Mouse (Mus musculus): ENCODE measurements around the gene Gkn3. TPM values are rescaled to one million over a fixed set of nuclear protein-coding genes. Genes with fewer than 3 reads are reported as not detected.

Gene Gkn3
- polyA plus RNA-seq, 1 experiment: not detected

DNA sequence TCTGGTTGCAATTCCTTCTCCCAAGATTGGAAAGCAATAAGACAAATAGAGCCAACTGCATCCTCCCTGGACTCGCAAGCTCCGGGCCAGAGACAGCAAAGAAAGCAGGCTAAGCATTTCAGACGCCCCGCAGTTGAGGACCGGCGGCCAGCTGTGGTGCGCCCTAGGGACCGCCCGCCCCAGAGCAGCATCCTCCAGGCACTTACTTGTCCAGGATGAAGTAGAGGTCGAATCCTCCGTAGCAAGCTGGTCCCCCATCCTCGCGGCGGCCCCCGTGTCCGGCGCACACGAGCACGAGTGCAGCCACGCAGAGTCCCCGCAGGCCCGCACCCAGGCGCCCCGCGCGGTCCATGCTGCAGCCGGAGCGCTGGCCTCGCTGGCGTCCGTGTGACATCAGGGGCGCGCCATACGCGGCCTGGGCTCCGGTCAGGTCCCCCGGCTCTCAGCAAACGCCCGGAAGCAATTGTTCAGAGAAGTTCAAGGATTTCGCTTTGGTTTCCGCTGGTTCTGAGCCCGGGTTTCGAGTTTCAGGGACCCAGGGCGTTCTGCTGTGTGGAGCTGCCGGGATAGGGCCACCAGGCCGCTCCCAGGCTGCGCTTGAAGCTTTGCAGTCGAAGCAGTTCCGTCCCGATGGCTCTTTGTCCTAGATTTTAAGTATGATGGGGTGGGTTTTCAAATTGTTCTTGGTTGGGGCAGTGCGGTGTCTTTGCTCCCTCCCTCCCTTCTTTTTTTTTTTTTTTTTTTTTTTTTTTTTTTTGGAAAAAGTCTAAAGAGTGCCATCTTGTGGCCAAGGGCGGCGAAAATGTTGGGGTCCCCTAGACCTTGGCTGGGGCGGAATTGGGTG, 53.4 kb downstream of the Gkn3 start, which contains the start of gene Antxr1:
Antxr1 (minus strand) TSS at position 731 of the 844 bp plus-strand sequence.
- TF ChIP-seq POLR2A (IDR thresholded peaks at IDR 0.05; ENCODE audit: borderline replicate concordance, control insufficient read depth, low read depth, low read length): no peak
- no peak for TF ChIP-seq CTCF (IDR thresholded peaks at IDR 0.05; ENCODE audit: control insufficient read depth, insufficient read depth, low read length)
- Histone ChIP-seq H3K4me3 (replicated peaks; ENCODE audit: control insufficient read depth, low read depth, low read length) (no peak within 1 kb of the TSS), H3K4me1 (ENCODE audit: control insufficient read depth, insufficient read depth, low read length) (no peaks in the 10 kb centered on the region; the same call in 1 of the 2 replicates), H3K27ac (ENCODE audit: control insufficient read depth, insufficient read depth, low read depth, low read length, poor library complexity) (no peak within 1 kb of the TSS; the same call in 1 of the 2 replicates)
- WGBS: 2% methylated on average over 54 of the region's 54 CpGs

DNA sequence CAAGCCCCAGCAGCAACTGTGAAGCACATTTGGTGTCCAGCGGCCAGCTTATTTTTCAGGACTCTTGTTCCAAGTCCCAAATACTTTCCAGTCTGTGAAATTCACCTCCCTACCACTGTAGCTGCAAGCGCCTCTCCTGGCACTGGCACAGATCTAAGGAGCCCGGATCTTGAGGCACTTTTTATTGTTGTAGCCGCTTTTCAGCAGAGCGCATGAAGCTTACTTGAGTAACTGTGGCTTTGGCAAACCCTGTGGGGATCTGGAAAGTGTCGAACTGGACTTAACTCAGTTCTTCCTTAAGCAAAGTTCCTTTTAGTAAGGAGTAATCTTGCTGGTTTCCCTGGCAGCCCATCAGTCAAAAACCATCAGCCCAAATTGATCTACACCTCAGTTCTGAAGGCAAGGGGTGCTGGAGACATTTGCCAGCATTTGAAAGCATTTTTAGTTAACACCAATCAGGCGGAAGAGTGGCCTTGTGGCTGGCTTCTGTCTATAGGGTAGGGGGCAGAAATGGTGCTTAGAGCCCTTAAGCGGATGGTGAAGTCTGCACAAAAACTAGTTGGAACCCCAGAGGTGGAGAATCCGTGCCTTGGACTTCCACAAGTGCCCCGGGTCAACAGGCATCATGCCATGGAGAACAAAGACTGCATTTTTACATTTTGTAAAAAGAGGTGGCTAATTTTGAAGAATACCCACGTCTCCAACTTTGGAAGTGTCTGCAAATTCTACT, 54.2 kb downstream of the Gkn3 start:
- H3K4me3 ChIP-seq (replicated peaks; ENCODE audit: control insufficient read depth, low read depth, low read length): no peak overlapping the region

More for the DNA sequence above, 54.2 kb downstream of the Gkn3 start:
- WGBS: 38% methylated on average over 11 of the region's 11 CpGs
- no peak for TF ChIP-seq CTCF (IDR thresholded peaks at IDR 0.05; ENCODE audit: control insufficient read depth, insufficient read depth, low read length)
- no peak for TF ChIP-seq POLR2A (IDR thresholded peaks at IDR 0.05; ENCODE audit: borderline replicate concordance, control insufficient read depth, low read depth, low read length)
- no peak overlapping the region for H3K27ac ChIP-seq (ENCODE audit: control insufficient read depth, insufficient read depth, low read depth, low read length, poor library complexity)
- H3K4me1 ChIP-seq (ENCODE audit: control insufficient read depth, insufficient read depth, low read length): no peaks in the 10 kb centered on the region; the same call in 1 of the 2 replicates

Other genes starting within 250 kb of the Gkn3 start
- gene Antxr1, start 53.1 kb downstream of the Gkn3 start, polyA plus RNA-seq (2011; ENCODE audit: insufficient read depth, insufficient read length, low replicate concordance, missing spikeins): 2.1 and 5.3 TPM in 2 replicates
- gene Gkn1, start 38.0 kb downstream of the Gkn3 start, polyA plus RNA-seq (2011; ENCODE audit: insufficient read depth, insufficient read length, low replicate concordance, missing spikeins): not detected in 2 replicates
- not detected in 2 replicates for gene Gkn2, start 15.6 kb downstream of the Gkn3 start, polyA plus RNA-seq (2011; ENCODE audit: insufficient read depth, insufficient read length, low replicate concordance, missing spikeins)
- gene Bmp10, start 40.1 kb upstream of the Gkn3 start, polyA plus RNA-seq (2011; ENCODE audit: insufficient read depth, insufficient read length, low replicate concordance, missing spikeins): not detected in 2 replicates
- gene Arhgap25, start 144.3 kb upstream of the Gkn3 start, polyA plus RNA-seq (2011; ENCODE audit: insufficient read depth, insufficient read length, low replicate concordance, missing spikeins): 9.9 and 24.4 TPM in 2 replicates
- gene Prokr1, start 201.8 kb upstream of the Gkn3 start, polyA plus RNA-seq (2011; ENCODE audit: insufficient read depth, insufficient read length, low replicate concordance, missing spikeins): 1.6 and 2.0 TPM in 2 replicates

All from bone marrow, adult 2 months (tissue).